Mouse (Mus musculus): ENCODE measurements at regions not wholly inside any gene's neighbourhood (a gene's known extent, or its start where the extent isn't known, plus 50 kb on each side); places are given as distances from the start of the nearest gene placed in this dataset.

- in situ Hi-C loops (cut with MboI; ENCODE audit: low pct_ligation_motif_present, low pct_unique_long_range_greater_than_20kb, low sequenced_read_pairs) (no loop called here), dilution Hi-C loops (cut with MboI; ENCODE audit: extremely low pct_ligation_motif_present, extremely low pct_unique_long_range_greater_than_20kb, low sequenced_read_pairs) (no loop called here)
- no peak overlapping the region for H3K4me3 ChIP-seq (replicated peaks in 1 of 3; ENCODE audit: low read depth in 2 of 3, low read length in 2 of 3, poor library complexity in 1 of 3)
- H3K9ac ChIP-seq (ENCODE audit: insufficient read depth, low read depth): no peak overlapping the region
- H3K27me3 ChIP-seq (replicated peaks): no peaks in the 10 kb centered on the region
- H3K79me2 ChIP-seq (replicated peaks; ENCODE audit: control insufficient read depth, extremely low read depth, insufficient read depth, poor library complexity, severe bottlenecking): no peaks in the 10 kb centered on the region
- no peak overlapping the region for H3K27ac ChIP-seq (ENCODE audit: insufficient read depth, low read depth)
- no peak overlapping the region for H3K4me2 ChIP-seq (ENCODE audit: insufficient read depth, low read depth, poor library complexity, severe bottlenecking)
- no peak for DNase-seq (ENCODE audit: extremely low read depth)
- TF ChIP-seq EP300 (IDR thresholded peaks at IDR 0.05; ENCODE audit: low read length) (no peak), CHD1 (IDR thresholded peaks at IDR 0.05; ENCODE audit: low read depth, low read length) (no peak), BHLHE40 (IDR thresholded peaks at IDR 0.05; ENCODE audit: low read depth, low read length) (no peak), RCOR1 (conservative IDR thresholded peaks at IDR 0.05; ENCODE audit: low read depth, low read length) (no peak)
- peaks cover 73% of the 10 kb centered on the region for H3K9me3 ChIP-seq (replicated peaks; ENCODE audit: low read length)
- H3K4me1 ChIP-seq (ENCODE audit: control insufficient read depth in 1 of 2, insufficient read depth in 2 of 2): no peaks in the 10 kb centered on the region
- H3K36me3 ChIP-seq (replicated peaks in 1 of 2; ENCODE audit: control insufficient read depth in 1 of 2, insufficient read depth in 1 of 2, low read length in 1 of 2): no peaks in the 10 kb centered on the region
Observed at GRCm38 (mm10) chr10:125786880-125787337, 179.1 kb upstream of the Lrig3 start.

DNA sequence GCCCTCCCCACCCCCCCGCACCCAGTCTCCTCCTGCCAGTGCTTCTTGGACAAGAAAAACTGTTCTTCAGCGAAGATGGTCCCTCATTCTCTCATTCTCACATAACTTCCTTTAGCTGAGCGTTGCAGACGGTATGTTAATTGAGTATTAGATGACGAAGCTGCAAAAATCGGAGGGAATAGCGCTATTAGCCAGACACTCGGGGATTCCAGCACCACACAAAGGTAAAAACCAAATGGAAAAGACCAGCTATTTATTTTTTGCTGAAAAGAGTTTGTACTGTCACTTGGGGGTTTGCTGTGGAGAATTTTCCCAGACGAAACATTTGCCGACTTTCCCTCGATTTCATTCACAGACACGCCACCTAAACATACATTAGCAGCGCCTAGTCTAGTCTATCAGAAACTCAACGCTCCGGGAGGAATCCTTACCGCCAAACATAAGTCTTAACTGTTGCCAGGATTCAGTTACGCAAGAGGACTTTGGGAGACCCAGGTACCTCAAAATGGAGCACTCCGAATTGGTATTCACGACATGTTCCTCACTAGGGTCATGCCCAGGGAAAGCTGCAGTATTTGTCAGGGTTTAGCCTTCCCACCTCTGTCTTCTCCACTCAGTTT is 178.4 kb upstream of the Lrig3 start:
- Histone ChIP-seq H3K9me3 (replicated peaks; ENCODE audit: low read length) (peaks cover 67% of the 10 kb centered on the region), H3K36me3 (replicated peaks in 1 of 2; ENCODE audit: control insufficient read depth in 1 of 2, insufficient read depth in 1 of 2, low read length in 1 of 2) (no peaks in the 10 kb centered on the region), H3K9ac (ENCODE audit: insufficient read depth, low read depth) (no peak overlapping the region), H3K27me3 (replicated peaks) (no peaks in the 10 kb centered on the region), H3K4me2 (ENCODE audit: insufficient read depth, low read depth, poor library complexity, severe bottlenecking) (no peak overlapping the region), H3K4me1 (ENCODE audit: control insufficient read depth in 1 of 2, insufficient read depth in 2 of 2) (no peaks in the 10 kb centered on the region), H3K4me3 (replicated peaks in 1 of 3; ENCODE audit: low read depth in 2 of 3, low read length in 2 of 3, poor library complexity in 1 of 3) (no peak overlapping the region), H3K79me2 (replicated peaks; ENCODE audit: control insufficient read depth, extremely low read depth, insufficient read depth, poor library complexity, severe bottlenecking) (no peaks in the 10 kb centered on the region), H3K27ac (ENCODE audit: insufficient read depth, low read depth) (no peak overlapping the region)
- TF ChIP-seq MAFK (IDR thresholded peaks at IDR 0.05; ENCODE audit: insufficient replicate concordance, low read length): no peak
- TF ChIP-seq CHD1 (IDR thresholded peaks at IDR 0.05; ENCODE audit: low read depth, low read length): no peak
- TF ChIP-seq TCF12 (IDR thresholded peaks at IDR 0.05; ENCODE audit: low read depth, low read length): no peak
- TF ChIP-seq E2F4 (IDR thresholded peaks at IDR 0.05; ENCODE audit: insufficient replicate concordance, low read depth, low read length): no peak
- TF ChIP-seq PAX5 (IDR thresholded peaks at IDR 0.05; ENCODE audit: low read length): no peak
- no peak for TF ChIP-seq MAZ (IDR thresholded peaks at IDR 0.05; ENCODE audit: low read depth, low read length)
- no peak for TF ChIP-seq RAD21 (IDR thresholded peaks at IDR 0.05; ENCODE audit: low read depth, low read length)
- no peak for TF ChIP-seq RCOR1 (conservative IDR thresholded peaks at IDR 0.05; ENCODE audit: low read depth, low read length)
- TF ChIP-seq ZNF384 (IDR thresholded peaks at IDR 0.05; ENCODE audit: low read depth, low read length): no peak
- no peak for TF ChIP-seq EP300 (IDR thresholded peaks at IDR 0.05; ENCODE audit: low read length)
- TF ChIP-seq CHD2 (IDR thresholded peaks at IDR 0.05; ENCODE audit: low read length): no peak
- TF ChIP-seq JUND (conservative IDR thresholded peaks at IDR 0.05; ENCODE audit: low read depth, low read length): no peak
- TF ChIP-seq USF1 (IDR thresholded peaks at IDR 0.05; ENCODE audit: low read depth, low read length): no peak
- no peak for TF ChIP-seq HCFC1 (IDR thresholded peaks at IDR 0.05; ENCODE audit: low read depth, low read length)
- TF ChIP-seq UBTF (IDR thresholded peaks at IDR 0.05; ENCODE audit: low read depth, low read length): no peak
- TF ChIP-seq BHLHE40 (IDR thresholded peaks at IDR 0.05; ENCODE audit: low read depth, low read length): no peak
- TF ChIP-seq ZC3H11A (IDR thresholded peaks at IDR 0.05; ENCODE audit: low read depth, low read length): no peak
- in situ Hi-C loops (cut with MboI; ENCODE audit: low pct_ligation_motif_present, low pct_unique_long_range_greater_than_20kb, low sequenced_read_pairs): no loop called here
- DNase-seq (ENCODE audit: extremely low read depth): no peak
- dilution Hi-C loops (cut with MboI; ENCODE audit: extremely low pct_ligation_motif_present, extremely low pct_unique_long_range_greater_than_20kb, low sequenced_read_pairs): no loop called here

All from CH12.LX (cell line).